Mouse (Mus musculus) thymus, postnatal 10 days (tissue): ENCODE measurements around the gene Sox10.

ENCODE experiments used
- DNase-seq, 2 experiments: peaks; one replicate each; pipeline ENCODE4 v3.0.0; 2021; ENCODE audit warnings: low spot score in 2 of 2

Sox10 gene

GRCm38 (mm10) chr15:79162301-79162700 is 2.7 kb downstream of the Sox10 start:
- no peak for DNase-seq

- no peak for DNase-seq
Observed at GRCm38 (mm10) chr15:79155572-79155971, 9.5 kb downstream of the Sox10 start.

- DNase-seq: no peak
Observed at GRCm38 (mm10) chr15:79152709-79153108, 12.3 kb downstream of the Sox10 start.

- DNase-seq: no peak
Observed at GRCm38 (mm10) chr15:79151881-79152280, 13.2 kb downstream of the Sox10 start.

GRCm38 (mm10) chr15:79148533-79148932 is 16.5 kb downstream of the Sox10 start:
- DNase-seq: peak; percentile 43 to 82

- no peak for DNase-seq
Observed at GRCm38 (mm10) chr15:79145522-79145921, 19.5 kb downstream of the Sox10 start.

GRCm38 (mm10) chr15:79144021-79144420 is 21.0 kb downstream of the Sox10 start:
- DNase-seq: no peak

GRCm38 (mm10) chr15:79143316-79143715 is 21.7 kb downstream of the Sox10 start:
- DNase-seq: no peak

GRCm38 (mm10) chr15:79141566-79141917 is 23.5 kb downstream of the Sox10 start:
- DNase-seq: no peak

GRCm38 (mm10) chr15:79140866-79141565 is 24.0 kb downstream of the Sox10 start, which contains the start of the genes Polr2f and 1700088E04Rik:
TSS of gene Polr2f (plus strand) at chr15:79141009.
TSS of gene 1700088E04Rik (minus strand) at chr15:79141253.
- DNase-seq: peak; percentile 91 to 97

- no peak for DNase-seq
Observed at GRCm38 (mm10) chr15:79139640-79140039, 25.4 kb downstream of the Sox10 start.

GRCm38 (mm10) chr15:79135783-79136575 is 29.1 kb downstream of the Sox10 start:
- no peak for DNase-seq

GRCm38 (mm10) chr15:79135332-79135731 is 29.7 kb downstream of the Sox10 start:
- DNase-seq: no peak

GRCm38 (mm10) chr15:79134496-79135270 is 30.4 kb downstream of the Sox10 start:
- no peak for DNase-seq

- no peak for DNase-seq
Observed at GRCm38 (mm10) chr15:79133191-79133661, 31.8 kb downstream of the Sox10 start.

GRCm38 (mm10) chr15:79131442-79131841 is 33.6 kb downstream of the Sox10 start:
- DNase-seq: no peak

- no peak for DNase-seq
Observed at GRCm38 (mm10) chr15:79130782-79131181, 34.3 kb downstream of the Sox10 start.

- DNase-seq: no peak
Observed at GRCm38 (mm10) chr15:79129311-79129710, 35.7 kb downstream of the Sox10 start.

GRCm38 (mm10) chr15:79128208-79128607 is 36.8 kb downstream of the Sox10 start:
- DNase-seq: no peak

GRCm38 (mm10) chr15:79127101-79127500 is 37.9 kb downstream of the Sox10 start:
- no peak for DNase-seq

GRCm38 (mm10) chr15:79126217-79126932 is 38.7 kb downstream of the Sox10 start:
- DNase-seq: peak in 1 of 2 experiments; percentile 44
